Mouse (Mus musculus): ENCODE measurements around the gene 1700025G04Rik. TPM values are rescaled to one million over a fixed set of nuclear protein-coding genes. Genes with fewer than 3 reads are reported as not detected.

Gene 1700025G04Rik
- polyA plus RNA-seq, 1 experiment from 2014 or later: 28.0 TPM

- 84% methylated on average over 10 of the region's 10 CpGs for WGBS
- H3K9ac ChIP-seq (ENCODE audit: low read length): no peak overlapping the region
- no peaks in the 10 kb centered on the region for H3K27me3 ChIP-seq (ENCODE audit: control insufficient read depth, insufficient read depth, low read length)
- peaks cover 24% of the 10 kb centered on the region for H3K4me1 ChIP-seq (ENCODE audit: control insufficient read depth, insufficient read depth, low read length)
- no peak overlapping the region for H3K27ac ChIP-seq (ENCODE audit: low read length)
- H3K4me2 ChIP-seq (ENCODE audit: low read depth, low read length): no peak overlapping the region
- no peaks in the 10 kb centered on the region for H3K9me3 ChIP-seq (replicated peaks; ENCODE audit: control insufficient read depth, low read length)
- no peaks in the 10 kb centered on the region for H3K36me3 ChIP-seq (ENCODE audit: control insufficient read depth, insufficient read depth)
- ATAC-seq (replicated peaks; ENCODE audit: extremely low read depth, insufficient read depth, low FRiP score): no peak
- no peak overlapping the region for H3K4me3 ChIP-seq (ENCODE audit: low read length)
Observed at GRCm38 (mm10) chr1:151961204-151961603, 128.7 kb downstream of the 1700025G04Rik start.

DNA sequence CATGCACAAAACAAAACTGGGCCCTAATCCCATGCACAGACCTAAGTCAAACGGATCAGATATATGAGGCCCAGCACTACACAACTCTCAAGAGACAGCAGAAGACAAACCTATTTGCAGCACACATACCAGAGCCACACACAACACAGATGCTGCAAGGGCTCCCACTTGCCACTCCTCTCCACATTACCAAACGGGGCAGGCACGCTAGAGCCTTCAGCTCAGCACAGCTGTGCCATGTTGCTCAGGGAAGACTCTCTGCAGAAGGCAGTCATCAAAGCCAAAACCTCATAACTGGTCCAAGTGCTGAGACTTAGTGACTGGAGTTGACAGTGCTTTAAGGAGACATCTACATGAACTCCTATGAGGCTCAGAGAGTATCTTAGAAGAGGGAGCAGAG is 130.9 kb downstream of the 1700025G04Rik start:
- no peaks in the 10 kb centered on the region for H3K27me3 ChIP-seq (ENCODE audit: control insufficient read depth, insufficient read depth, low read length)
- H3K4me3 ChIP-seq (ENCODE audit: low read length): no peak overlapping the region
- 58% methylated on average over 3 of the region's 3 CpGs for WGBS
- no peak overlapping the region for H3K4me2 ChIP-seq (ENCODE audit: low read depth, low read length)
- H3K9ac ChIP-seq (ENCODE audit: low read length): no peak overlapping the region
- H3K36me3 ChIP-seq (ENCODE audit: control insufficient read depth, insufficient read depth): no peaks in the 10 kb centered on the region
- H3K4me1 ChIP-seq (ENCODE audit: control insufficient read depth, insufficient read depth, low read length): peaks cover 31% of the 10 kb centered on the region
- H3K9me3 ChIP-seq (replicated peaks; ENCODE audit: control insufficient read depth, low read length): no peaks in the 10 kb centered on the region
- no peak overlapping the region for H3K27ac ChIP-seq (ENCODE audit: low read length)
- no peak for ATAC-seq (replicated peaks; ENCODE audit: extremely low read depth, insufficient read depth, low FRiP score)

- H3K4me1 ChIP-seq (ENCODE audit: control insufficient read depth, insufficient read depth, low read length): peaks cover 33% of the 10 kb centered on the region
Observed at GRCm38 (mm10) chr1:151958442-151958841, 131.5 kb downstream of the 1700025G04Rik start.

DNA sequence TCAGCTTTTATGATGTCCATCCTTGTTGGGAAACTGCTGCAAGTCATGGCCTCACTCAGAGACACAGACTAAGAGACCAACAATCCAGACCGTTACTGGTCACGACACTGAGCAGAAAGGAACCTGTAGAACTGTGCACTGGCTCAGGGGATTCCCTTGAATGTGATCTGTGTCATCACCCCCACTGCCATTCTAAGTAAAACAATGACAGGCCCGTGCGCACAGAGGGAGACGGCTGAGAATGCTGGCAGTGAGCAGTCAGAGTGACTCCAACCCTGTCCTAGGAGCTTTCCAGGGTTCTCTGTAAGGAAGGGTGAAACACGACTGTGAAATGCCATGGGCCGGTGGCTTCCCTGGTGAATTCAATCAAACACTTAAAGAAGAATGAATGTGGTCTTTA is 132.3 kb downstream of the 1700025G04Rik start:
- H3K27me3 ChIP-seq (ENCODE audit: control insufficient read depth, insufficient read depth, low read length): no peaks in the 10 kb centered on the region
- no peaks in the 10 kb centered on the region for H3K36me3 ChIP-seq (ENCODE audit: control insufficient read depth, insufficient read depth)
- peaks cover 38% of the 10 kb centered on the region for H3K4me1 ChIP-seq (ENCODE audit: control insufficient read depth, insufficient read depth, low read length)
- ATAC-seq (replicated peaks; ENCODE audit: extremely low read depth, insufficient read depth, low FRiP score): no peak
- H3K9ac ChIP-seq (ENCODE audit: low read length): no peak overlapping the region
- no peak overlapping the region for H3K27ac ChIP-seq (ENCODE audit: low read length)
- no peak overlapping the region for H3K4me3 ChIP-seq (ENCODE audit: low read length)
- no peaks in the 10 kb centered on the region for H3K9me3 ChIP-seq (replicated peaks; ENCODE audit: control insufficient read depth, low read length)
- no peak overlapping the region for H3K4me2 ChIP-seq (ENCODE audit: low read depth, low read length)
- WGBS: 31% methylated on average over 7 of the region's 7 CpGs

More at GRCm38 (mm10) chr1:151958442-151958841, 131.5 kb downstream of the 1700025G04Rik start:
- ATAC-seq (replicated peaks; ENCODE audit: extremely low read depth, insufficient read depth, low FRiP score): no peak
- no peak overlapping the region for H3K9ac ChIP-seq (ENCODE audit: low read length)
- 74% methylated on average over 3 of the region's 3 CpGs for WGBS
- no peaks in the 10 kb centered on the region for H3K27me3 ChIP-seq (ENCODE audit: control insufficient read depth, insufficient read depth, low read length)
- H3K36me3 ChIP-seq (ENCODE audit: control insufficient read depth, insufficient read depth): no peaks in the 10 kb centered on the region
- H3K4me3 ChIP-seq (ENCODE audit: low read length): no peak overlapping the region
- H3K4me2 ChIP-seq (ENCODE audit: low read depth, low read length): no peak overlapping the region
- H3K9me3 ChIP-seq (replicated peaks; ENCODE audit: control insufficient read depth, low read length): no peaks in the 10 kb centered on the region
- no peak overlapping the region for H3K27ac ChIP-seq (ENCODE audit: low read length)

DNA sequence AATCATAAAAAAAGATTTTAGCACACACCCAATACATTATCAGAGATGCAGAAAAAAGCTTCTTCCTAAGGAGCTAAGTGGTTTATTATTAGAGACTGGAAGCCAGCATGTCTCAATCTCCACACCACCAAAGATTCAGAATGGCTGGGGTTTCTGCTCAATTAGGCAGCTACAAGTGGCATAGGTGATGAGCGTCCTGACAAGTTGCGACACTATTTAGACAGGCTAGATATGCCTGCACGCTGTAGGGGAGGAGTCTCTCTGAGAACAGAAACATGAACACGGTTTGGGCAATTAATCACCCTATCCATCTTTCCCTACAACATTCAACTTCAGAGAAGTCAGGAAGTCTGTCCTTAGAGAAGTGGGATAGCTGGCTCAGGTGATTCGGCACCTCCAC is 134.1 kb downstream of the 1700025G04Rik start:
- no peaks in the 10 kb centered on the region for H3K36me3 ChIP-seq (ENCODE audit: control insufficient read depth, insufficient read depth)
- no peak overlapping the region for H3K4me2 ChIP-seq (ENCODE audit: low read depth, low read length)
- H3K9me3 ChIP-seq (replicated peaks; ENCODE audit: control insufficient read depth, low read length): no peaks in the 10 kb centered on the region
- no peak overlapping the region for H3K9ac ChIP-seq (ENCODE audit: low read length)
- ATAC-seq (replicated peaks; ENCODE audit: extremely low read depth, insufficient read depth, low FRiP score): no peak
- WGBS: 36% methylated on average over 5 of the region's 5 CpGs
- no peak overlapping the region for H3K4me3 ChIP-seq (ENCODE audit: low read length)
- H3K27ac ChIP-seq (ENCODE audit: low read length): no peak overlapping the region
- H3K4me1 ChIP-seq (ENCODE audit: control insufficient read depth, insufficient read depth, low read length): peaks cover 41% of the 10 kb centered on the region
- H3K27me3 ChIP-seq (ENCODE audit: control insufficient read depth, insufficient read depth, low read length): no peaks in the 10 kb centered on the region

- Histone ChIP-seq H3K36me3 (ENCODE audit: control insufficient read depth, insufficient read depth) (no peaks in the 10 kb centered on the region), H3K9ac (ENCODE audit: low read length) (no peak overlapping the region), H3K27me3 (ENCODE audit: control insufficient read depth, insufficient read depth, low read length) (no peaks in the 10 kb centered on the region), H3K4me3 (ENCODE audit: low read length) (no peak overlapping the region), H3K4me1 (ENCODE audit: control insufficient read depth, insufficient read depth, low read length) (peaks cover 34% of the 10 kb centered on the region), H3K27ac (ENCODE audit: low read length) (no peak overlapping the region), H3K9me3 (replicated peaks; ENCODE audit: control insufficient read depth, low read length) (no peaks in the 10 kb centered on the region), H3K4me2 (ENCODE audit: low read depth, low read length) (no peak overlapping the region)
- WGBS: 13% methylated on average over 6 of the region's 7 CpGs
- peak; percentile 86 for ATAC-seq (replicated peaks; ENCODE audit: extremely low read depth, insufficient read depth, low FRiP score)
Observed at GRCm38 (mm10) chr1:151953563-151953962, 136.4 kb downstream of the 1700025G04Rik start.

GRCm38 (mm10) chr1:151948065-151948464 is 141.9 kb downstream of the 1700025G04Rik start:
- Histone ChIP-seq H3K36me3 (ENCODE audit: control insufficient read depth, insufficient read depth) (no peaks in the 10 kb centered on the region), H3K4me3 (ENCODE audit: low read length) (no peak overlapping the region), H3K9ac (ENCODE audit: low read length) (no peak overlapping the region), H3K27ac (ENCODE audit: low read length) (no peak overlapping the region), H3K27me3 (ENCODE audit: control insufficient read depth, insufficient read depth, low read length) (no peaks in the 10 kb centered on the region), H3K4me2 (ENCODE audit: low read depth, low read length) (peak overlapping the region; percentile 55; the same call in 1 of the 2 replicates), H3K9me3 (replicated peaks; ENCODE audit: control insufficient read depth, low read length) (no peaks in the 10 kb centered on the region), H3K4me1 (ENCODE audit: control insufficient read depth, insufficient read depth, low read length) (peaks cover 41% of the 10 kb centered on the region)
- WGBS: 64% methylated on average over 3 of the region's 3 CpGs
- no peak for ATAC-seq (replicated peaks; ENCODE audit: extremely low read depth, insufficient read depth, low FRiP score)

DNA sequence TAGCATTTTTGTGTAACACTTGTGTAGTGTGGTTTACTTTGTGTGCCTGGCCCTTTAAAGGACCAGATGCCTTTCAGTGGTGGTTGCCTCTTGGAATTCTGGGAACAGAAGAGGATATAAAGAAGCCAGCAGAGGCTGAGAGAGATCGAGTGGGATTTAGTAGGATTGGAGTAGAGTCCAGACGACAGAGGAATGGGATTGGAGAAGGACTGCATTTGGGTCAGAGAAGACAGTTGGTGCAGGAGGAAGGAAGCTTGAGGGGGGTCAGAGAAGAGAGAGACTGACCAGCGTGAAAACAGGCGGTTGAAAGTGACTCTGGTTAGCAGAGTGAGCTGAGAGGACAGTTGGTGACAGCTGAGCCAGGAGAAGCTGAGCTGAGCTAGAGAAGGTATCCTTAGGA is 142.4 kb downstream of the 1700025G04Rik start:
- no peak for ATAC-seq (replicated peaks; ENCODE audit: extremely low read depth, insufficient read depth, low FRiP score)
- 29% methylated on average over 4 of the region's 4 CpGs for WGBS
- H3K4me2 ChIP-seq (ENCODE audit: low read depth, low read length): peak overlapping the region; percentile 55
- peaks cover 41% of the 10 kb centered on the region for H3K4me1 ChIP-seq (ENCODE audit: control insufficient read depth, insufficient read depth, low read length)
- peak overlapping the region; percentile 45 for H3K9ac ChIP-seq (ENCODE audit: low read length)
- no peaks in the 10 kb centered on the region for H3K27me3 ChIP-seq (ENCODE audit: control insufficient read depth, insufficient read depth, low read length)
- no peaks in the 10 kb centered on the region for H3K9me3 ChIP-seq (replicated peaks; ENCODE audit: control insufficient read depth, low read length)
- peak overlapping the region; percentile 25 for H3K4me3 ChIP-seq (ENCODE audit: low read length)
- 0 out of 2 replicates have a peak overlapping the region, but pooled peaks have one; percentile 19 for H3K27ac ChIP-seq (ENCODE audit: low read length)
- no peaks in the 10 kb centered on the region for H3K36me3 ChIP-seq (ENCODE audit: control insufficient read depth, insufficient read depth)

DNA sequence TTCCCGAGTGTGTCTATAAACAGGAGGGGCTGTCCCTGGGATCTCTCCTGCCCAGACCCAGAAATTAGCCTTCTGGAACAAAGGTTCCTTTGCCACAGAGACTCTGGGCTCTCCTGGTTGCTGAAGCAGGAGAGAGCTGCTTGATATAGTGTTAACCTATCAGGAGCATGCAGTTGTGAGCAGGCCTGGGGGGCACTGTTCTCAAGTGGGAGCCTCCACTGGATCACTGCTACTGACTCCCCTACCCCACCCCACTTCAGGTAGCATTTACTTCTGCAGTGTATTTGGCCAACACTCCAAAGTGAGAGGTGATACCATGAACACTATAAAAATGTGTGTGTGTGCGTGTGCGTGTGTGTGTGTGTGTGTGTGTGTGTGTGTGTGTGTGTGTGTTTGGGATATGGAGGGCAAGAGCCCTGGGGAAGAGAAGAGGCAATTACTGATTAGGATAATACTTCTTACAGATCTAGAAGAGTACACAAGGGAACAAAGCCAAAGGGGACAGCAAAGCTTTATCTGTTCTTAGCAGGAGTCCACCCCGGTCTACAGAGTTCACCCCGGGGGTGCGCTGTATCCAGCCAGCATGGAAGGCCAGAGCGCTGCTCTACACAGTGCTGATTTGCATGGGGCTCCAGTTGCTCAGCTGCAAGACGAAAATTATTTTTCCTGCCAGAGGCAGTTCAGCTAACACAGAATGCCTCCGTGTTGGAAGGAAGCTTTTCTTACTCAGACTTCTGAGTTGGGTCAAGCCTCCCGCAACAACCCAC is 145.3 kb downstream of the 1700025G04Rik start:
- ATAC-seq (replicated peaks; ENCODE audit: extremely low read depth, insufficient read depth, low FRiP score): no peak; the same call in 1 of the 2 replicates

More for the DNA sequence above, 145.3 kb downstream of the 1700025G04Rik start:
- Histone ChIP-seq H3K9ac (ENCODE audit: low read length) (no peak overlapping the region), H3K36me3 (ENCODE audit: control insufficient read depth, insufficient read depth) (no peaks in the 10 kb centered on the region), H3K4me2 (ENCODE audit: low read depth, low read length) (no peak overlapping the region), H3K9me3 (replicated peaks; ENCODE audit: control insufficient read depth, low read length) (no peaks in the 10 kb centered on the region), H3K4me1 (ENCODE audit: control insufficient read depth, insufficient read depth, low read length) (peaks cover 53% of the 10 kb centered on the region), H3K4me3 (ENCODE audit: low read length) (no peak overlapping the region), H3K27ac (ENCODE audit: low read length) (no peak overlapping the region), H3K27me3 (ENCODE audit: control insufficient read depth, insufficient read depth, low read length) (no peaks in the 10 kb centered on the region)
- 39% methylated on average over 10 of the region's 10 CpGs for WGBS
